Mouse (Mus musculus) heart, postnatal 0 days (tissue): ENCODE measurements around the gene Trim26. TPM values are rescaled to one million over a fixed set of nuclear protein-coding genes. Genes with fewer than 3 reads are reported as not detected.
"Not testable (repeated sequence)": the region's sequence is repeated elsewhere in the genome, so short reads cannot be mapped to it uniquely, and the experiment has no call there.

Experiments
- ATAC-seq: fragments of 200-750 bp; cut with Nextera tagmentation; 2 replicates; pipeline ENCODE4 v1.8.0; 2017; ENCODE audit warnings: low read depth, moderate number of reproducible peaks, moderate library complexity; ENCODE audit not compliant: insufficient read depth
- DNase-seq: peaks from one replicate; pipeline ENCODE4 v3.0.0-alpha.2; 2016; ENCODE audit warnings: low spot score
- H3K27ac ChIP-seq: fragments of 300-500 bp; sonication (generic); 2 replicates; pipeline ENCODE4 v1.5.1; 2014; ENCODE audit warnings: low read depth, mild to moderate bottlenecking
- H3K27me3 ChIP-seq: fragments of 300-500 bp; sonication (generic); 2 replicates; pipeline ENCODE4 v1.6.1; 2014; ENCODE audit warnings: low read length, mixed read lengths; ENCODE audit not compliant: control insufficient read depth, insufficient read depth
- H3K36me3 ChIP-seq: fragments of 300-500 bp; sonication (generic); replicated peaks from 2 replicates; pipeline ENCODE4 v1.6.1; 2014; ENCODE audit warnings: low read length, mixed read lengths; ENCODE audit not compliant: control insufficient read depth, insufficient read depth
- H3K4me1 ChIP-seq: fragments of 300-500 bp; sonication (generic); 2 replicates; pipeline ENCODE4 v1.6.1; 2014; ENCODE audit warnings: antibody characterized with exemption; ENCODE audit not compliant: control insufficient read depth, insufficient read depth
- H3K4me2 ChIP-seq: fragments of 300-500 bp; sonication (generic); 2 replicates; pipeline ENCODE4 v1.6.1; 2014; ENCODE audit warnings: low read depth, mild to moderate bottlenecking, low read length, moderate library complexity
- H3K4me3 ChIP-seq: fragments of 300-500 bp; sonication (generic); 2 replicates; pipeline ENCODE4 v1.5.1; 2014; ENCODE audit warnings: low read depth, low read length
- H3K9ac ChIP-seq: fragments of 300-500 bp; sonication (generic); replicated peaks from 2 replicates; pipeline ENCODE4 v1.6.1; 2014; ENCODE audit warnings: low read depth, low read length, mixed read lengths
- H3K9me3 ChIP-seq: fragments of 300-500 bp; sonication (generic); replicated peaks from 2 replicates; pipeline ENCODE4 v1.6.1; 2016; ENCODE audit warnings: low read length; ENCODE audit not compliant: control insufficient read depth
- CTCF ChIP-seq: IDR thresholded peaks from 2 replicates; pipeline ENCODE4 v1.5.1; 2016; ENCODE audit warnings: antibody characterized with exemption, control low read depth, low read depth
- EP300 ChIP-seq: IDR thresholded peaks from 2 replicates; pipeline ENCODE4 v1.6.1; 2016; ENCODE audit warnings: antibody characterized with exemption, low read depth
- WGBS: fragments of 180-500 bp; shearing (Covaris S2); extraction: QIAGEN DNeasy Blood & Tissue Kit; methylation state at CpG from one replicate; pipeline ENCODE4 v1.1.7; 2014; 5-methylcytosine and 5-hydroxymethylcytosine counted together
- polyA plus RNA-seq: library from polyadenylated mRNA; unstranded; fragments of >200 nt; fragmentation: Nextera tagmentation; extraction: Ambion mirVana; gene quantifications from 2 replicates; pipeline ENCODE4 v1.2.1, GENCODE M21; 2015
- total RNA-seq: library from RNA; depleted of rRNA; stranded (reverse); fragments of >200 nt; gene quantifications from 2 replicates; pipeline ENCODE4 v1.2.3, GENCODE M21; 2014; ENCODE audit warnings: low replicate concordance

The Trim26 gene
- total and polyA plus RNA-seq, 2 experiments from 2014 or later, result 13.8 to 14.0 TPM

DNA sequence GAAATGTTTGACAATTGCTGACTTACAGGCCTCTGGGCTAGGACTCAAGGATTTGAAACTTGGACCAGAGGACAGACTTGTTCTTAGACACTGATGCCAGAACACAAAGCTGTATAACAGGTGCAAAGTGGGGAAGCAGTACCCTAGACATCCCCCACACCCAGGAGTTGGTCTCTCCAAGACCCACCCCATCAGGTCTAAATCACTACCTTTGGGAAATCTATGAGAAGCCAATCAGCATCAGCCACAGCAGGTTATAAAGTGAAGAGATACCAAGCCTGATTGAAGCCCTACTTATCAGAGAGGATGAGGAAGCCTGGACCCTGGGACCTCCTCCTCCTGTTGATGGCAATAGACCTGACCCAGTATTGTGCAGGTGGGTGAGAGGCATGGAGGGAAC, 25.1 kb upstream of the Trim26 start, which contains the start of gene H2-M10.6:
Gene H2-M10.6 (plus strand): TSS at position 301 of the 400 bp plus-strand sequence.
- Histone ChIP-seq H3K4me2 (no peak within 1 kb of the TSS), H3K27ac (no peak within 1 kb of the TSS), H3K9ac (no peak within 1 kb of the TSS), H3K36me3 (no peaks in the 10 kb centered on the region), H3K4me3 (no peak within 1 kb of the TSS), H3K9me3 (no peaks in the 10 kb centered on the region), H3K4me1 (no peaks in the 10 kb centered on the region), H3K27me3 (no peaks in the 10 kb centered on the region)
- TF ChIP-seq CTCF (no peak), EP300 (no peak)
- DNase-seq, result no peak
- no peak for ATAC-seq

DNA sequence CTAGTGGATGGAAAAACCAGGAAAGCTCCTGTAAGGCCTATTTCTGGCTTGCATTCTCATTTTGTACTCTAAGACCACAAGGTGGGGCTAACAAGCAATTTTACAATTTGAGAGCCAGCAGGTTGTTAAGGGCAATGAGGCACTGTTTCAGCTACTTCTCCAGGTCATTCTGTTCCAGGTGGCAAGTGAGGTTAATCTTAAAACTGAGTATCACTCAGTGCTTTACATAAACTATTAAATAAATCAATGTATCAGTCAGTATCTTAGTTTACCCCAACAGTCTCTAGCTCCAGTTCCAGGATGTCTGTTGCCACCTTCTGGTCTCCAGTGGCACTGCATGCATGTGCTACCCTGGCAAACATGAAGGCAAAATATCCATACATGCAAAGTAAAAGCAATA, 12.9 kb upstream of the Trim26 start:
- Histone ChIP-seq H3K4me2 (no peak overlapping the region), H3K36me3 (no peaks in the 10 kb centered on the region), H3K27ac (no peak overlapping the region), H3K9me3 (no peaks in the 10 kb centered on the region), H3K4me1 (no peaks in the 10 kb centered on the region), H3K27me3 (no peaks in the 10 kb centered on the region), H3K9ac (no peak overlapping the region), H3K4me3 (no peak overlapping the region)
- DNase-seq, result peak; percentile 32
- peak; percentile 27; the same call in 1 of the 2 replicates for ATAC-seq
- no peak for TF ChIP-seq EP300
- TF ChIP-seq CTCF, result peak; percentile 65

DNA sequence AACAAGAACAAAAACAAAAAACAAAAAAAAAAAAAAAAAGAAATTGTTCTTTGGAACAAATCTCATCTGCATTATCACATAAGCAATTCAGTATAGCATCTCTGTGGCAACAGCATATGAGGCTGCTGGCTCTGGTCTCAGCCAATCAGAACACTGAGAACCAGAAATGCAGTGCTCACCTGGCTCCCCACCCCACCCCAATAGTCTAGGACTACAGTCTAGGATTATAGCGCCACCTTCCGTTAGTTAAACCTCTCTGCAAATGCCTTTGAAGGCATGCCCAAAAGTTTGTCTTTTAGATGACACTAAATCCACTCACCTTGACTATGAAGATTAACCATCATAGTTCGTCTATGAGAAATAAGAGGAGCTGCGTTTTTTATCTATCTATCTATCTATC, 11.4 kb upstream of the Trim26 start:
- Histone ChIP-seq H3K9me3 (no peaks in the 10 kb centered on the region), H3K27me3 (no peaks in the 10 kb centered on the region), H3K4me2 (no peak overlapping the region), H3K9ac (no peak overlapping the region), H3K4me1 (no peaks in the 10 kb centered on the region), H3K4me3 (no peak overlapping the region), H3K36me3 (no peaks in the 10 kb centered on the region), H3K27ac (no peak overlapping the region)
- ATAC-seq (no peak), DNase-seq (no peak)
- 20% methylated on average over 4 of the region's 4 CpGs for WGBS
- TF ChIP-seq CTCF (no peak; the same call in 1 of the 2 replicates), EP300 (no peak)

DNA sequence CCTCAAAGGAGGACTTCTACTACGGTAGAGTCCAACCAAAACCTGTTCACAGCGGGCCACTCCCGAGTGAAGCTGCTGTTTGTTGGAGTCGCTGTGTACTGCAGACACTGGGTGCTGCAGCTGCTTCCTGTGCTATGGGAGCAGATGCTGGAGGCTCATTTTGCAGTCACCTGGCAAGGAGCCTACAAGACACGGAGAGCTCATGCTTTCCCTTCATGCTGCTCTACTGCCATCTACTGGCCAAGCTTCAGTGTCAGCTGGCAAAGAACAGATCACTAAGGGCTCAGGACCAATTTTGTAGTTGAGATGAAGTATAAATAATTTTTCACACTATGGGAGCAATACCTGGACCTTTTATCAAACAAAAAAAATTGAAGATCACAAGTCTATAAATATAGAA, 10.9 kb upstream of the Trim26 start:
- not testable (repeated sequence) for H3K9ac ChIP-seq, H3K4me2 ChIP-seq, H3K4me3 ChIP-seq, H3K27me3 ChIP-seq, H3K36me3 ChIP-seq, H3K27ac ChIP-seq, H3K9me3 ChIP-seq, H3K4me1 ChIP-seq
- DNase-seq (peak; percentile 82), ATAC-seq (peak; percentile 75)
- TF ChIP-seq CTCF, result peak; percentile 78
- 18% methylated on average over 5 of the region's 5 CpGs for WGBS

DNA sequence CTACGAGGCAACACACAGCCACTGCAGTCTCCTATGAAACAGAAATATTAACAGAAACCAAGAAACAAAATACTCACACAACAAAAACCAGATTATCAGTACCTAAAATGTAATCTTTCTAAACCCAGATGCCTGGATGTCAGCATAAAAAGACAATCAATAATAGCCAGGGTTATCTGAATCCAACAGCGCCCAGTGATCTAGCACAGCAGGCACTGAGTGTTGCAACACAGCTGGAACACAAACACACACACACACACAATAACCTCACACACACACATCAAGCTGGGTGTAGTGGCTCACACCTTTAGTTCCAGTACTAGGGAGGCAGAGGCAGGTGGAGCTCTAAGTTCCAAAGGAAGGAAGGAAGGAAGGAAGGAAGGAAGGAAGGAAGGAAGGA, 8.4 kb upstream of the Trim26 start:
- no peak for ATAC-seq

DNA sequence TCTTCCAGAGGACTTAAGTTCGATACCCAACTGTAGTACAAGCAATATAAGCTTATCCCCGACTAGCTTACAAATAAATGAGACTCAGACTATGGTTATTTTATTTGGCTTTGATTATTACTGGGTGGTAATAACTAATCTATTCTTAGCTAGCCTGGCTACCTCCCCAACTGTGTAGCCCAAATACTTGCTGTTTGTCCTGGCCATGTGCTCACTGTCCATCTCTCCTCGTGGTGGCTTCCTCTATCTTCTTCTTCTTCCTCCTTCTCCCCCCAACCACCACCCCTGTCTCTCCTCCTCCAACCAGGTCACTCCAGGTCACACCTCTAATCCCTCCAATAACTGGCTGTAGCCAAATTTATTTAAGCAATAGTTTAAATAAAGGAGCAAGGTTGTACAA, 6.5 kb upstream of the Trim26 start:
- Histone ChIP-seq H3K36me3 (no peaks in the 10 kb centered on the region), H3K27me3 (no peaks in the 10 kb centered on the region), H3K4me3 (no peak overlapping the region), H3K9ac (no peak overlapping the region), H3K4me2 (no peak overlapping the region), H3K9me3 (no peaks in the 10 kb centered on the region), H3K27ac (no peak overlapping the region), H3K4me1 (no peaks in the 10 kb centered on the region)
- ATAC-seq, result no peak
- no peak for DNase-seq
- 66% methylated on average over 3 of the region's 3 CpGs for WGBS
- TF ChIP-seq EP300, result no peak
- no peak for TF ChIP-seq CTCF

More for the DNA sequence above, 8.4 kb upstream of the Trim26 start:
- H3K9me3 ChIP-seq, result no peaks in the 10 kb centered on the region
- no peak overlapping the region for H3K4me3 ChIP-seq
- no peak for TF ChIP-seq CTCF
- no peak for TF ChIP-seq EP300
- 69% methylated on average over 2 of the region's 2 CpGs for WGBS
- no peaks in the 10 kb centered on the region for H3K4me1 ChIP-seq
- no peak for DNase-seq
- no peaks in the 10 kb centered on the region for H3K27me3 ChIP-seq
- H3K4me2 ChIP-seq, result no peak overlapping the region
- H3K9ac ChIP-seq, result no peak overlapping the region
- H3K27ac ChIP-seq, result no peak overlapping the region
- no peaks in the 10 kb centered on the region for H3K36me3 ChIP-seq
